Mouse (Mus musculus) left cerebral cortex, adult 11 months (tissue): ENCODE measurements around the gene Fam129a.

Experiments
- DNase-seq: peaks from one replicate; pipeline ENCODE4 v3.0.0; 2022; ENCODE audit warnings: low spot score

Gene Fam129a

GRCm38 (mm10) chr1:151697901-151698641 is 127.1 kb downstream of the Fam129a start:
- no peak for DNase-seq

GRCm38 (mm10) chr1:151699363-151699762 is 128.4 kb downstream of the Fam129a start:
- no peak for DNase-seq

- no peak for DNase-seq
Measured at GRCm38 (mm10) chr1:151702816-151703215, 131.8 kb downstream of the Fam129a start.

GRCm38 (mm10) chr1:151705723-151706396 is 134.9 kb downstream of the Fam129a start:
- peak; percentile 49 for DNase-seq

GRCm38 (mm10) chr1:151706397-151706752 is 135.4 kb downstream of the Fam129a start:
- no peak for DNase-seq

- no peak for DNase-seq
Measured at GRCm38 (mm10) chr1:151708966-151709733, 138.2 kb downstream of the Fam129a start.

- DNase-seq, result no peak
Measured at GRCm38 (mm10) chr1:151709734-151710022, 138.7 kb downstream of the Fam129a start.

GRCm38 (mm10) chr1:151710424-151711055 is 139.6 kb downstream of the Fam129a start:
- no peak for DNase-seq

- no peak for DNase-seq
Measured at GRCm38 (mm10) chr1:151711062-151711461, 140.1 kb downstream of the Fam129a start.

- DNase-seq, result no peak
Measured at GRCm38 (mm10) chr1:151712664-151713063, 141.7 kb downstream of the Fam129a start.

- no peak for DNase-seq
Measured at GRCm38 (mm10) chr1:151713622-151714021, 142.6 kb downstream of the Fam129a start.

- no peak for DNase-seq
Measured at GRCm38 (mm10) chr1:151716024-151716710, 145.2 kb downstream of the Fam129a start.

- DNase-seq, result no peak
Measured at GRCm38 (mm10) chr1:151717624-151718023, 146.6 kb downstream of the Fam129a start.

GRCm38 (mm10) chr1:151718575-151718974 is 147.6 kb downstream of the Fam129a start:
- DNase-seq, result no peak

GRCm38 (mm10) chr1:151719911-151720310 is 148.9 kb downstream of the Fam129a start:
- DNase-seq, result no peak

- no peak for DNase-seq
Measured at GRCm38 (mm10) chr1:151720566-151720965, 149.6 kb downstream of the Fam129a start.

GRCm38 (mm10) chr1:151721357-151721983 is 150.5 kb downstream of the Fam129a start:
- DNase-seq, result no peak

- DNase-seq, result no peak
Measured at GRCm38 (mm10) chr1:151723771-151724170, 152.8 kb downstream of the Fam129a start.

GRCm38 (mm10) chr1:151725590-151725989 is 154.6 kb downstream of the Fam129a start:
- no peak for DNase-seq

GRCm38 (mm10) chr1:151726358-151726757 is 155.4 kb downstream of the Fam129a start:
- no peak for DNase-seq

- DNase-seq, result no peak
Measured at GRCm38 (mm10) chr1:151728141-151728540, 157.2 kb downstream of the Fam129a start.
